Comparison of ENCODE assay signal across 14 mouse cellular contexts in genomic region chr6:37627206-37627605, GRCm38 (mm10).
DNase-seq lines count a peak whose midpoint lies in the region; ATAC-seq lines count a peak whose summit lies in the region.
"Had no signal": no experiment of that assay in that cellular context is flagged by ENCODE, and none has a peak within 500 bp of the region (broad histone marks: within the 10 kb centered on the region; RNA-seq: fewer than 3 reads in every experiment).

No protein-coding gene starts in this region.

- no peaks in the 10 kb centered on the region for H3K9me3 ChIP-seq in kidney, embryonic 14.5 days (ENCODE audit: control insufficient read depth, low read length)
- no peaks in the 10 kb centered on the region for H3K9me3 ChIP-seq in heart, embryonic 11.5 days (replicated peaks; ENCODE audit: control insufficient read depth, low read length)
- H3K9me3 ChIP-seq in liver, embryonic 11.5 days (ENCODE audit: control insufficient read depth, low read length) = peaks cover 3% of the 10 kb centered on the region; the same call in 1 of the 2 replicates
- H3K9me3 ChIP-seq: embryonic facial prominence, embryonic 15.5 days; lung, embryonic 15.5 days had no signal

- H3K4me3 ChIP-seq in kidney, embryonic 14.5 days (ENCODE audit: low read length) = no peak overlapping the region
- H3K4me3 ChIP-seq in heart, embryonic 11.5 days (ENCODE audit: low read depth, low read length) = no peak overlapping the region
- no peak overlapping the region for H3K4me3 ChIP-seq in liver, embryonic 11.5 days (ENCODE audit: low read depth, low read length)
- H3K4me3 ChIP-seq: embryonic facial prominence, embryonic 15.5 days; lung, embryonic 15.5 days had no signal

- no peaks in the 10 kb centered on the region for H3K27me3 ChIP-seq in kidney, embryonic 14.5 days (ENCODE audit: control insufficient read depth, insufficient read depth, low read length)
- no peaks in the 10 kb centered on the region for H3K27me3 ChIP-seq in heart, embryonic 11.5 days (ENCODE audit: control insufficient read depth, insufficient read depth, low read length)
- no peaks in the 10 kb centered on the region for H3K27me3 ChIP-seq in liver, embryonic 11.5 days (replicated peaks; ENCODE audit: control insufficient read depth, insufficient read depth, low read length)
- H3K27me3 ChIP-seq: embryonic facial prominence, embryonic 15.5 days; lung, embryonic 15.5 days had no signal

- WGBS in kidney, embryonic 14.5 days = 73% methylated on average over 5 of the region's 5 CpGs
- WGBS in heart, embryonic 11.5 days (ENCODE audit: insufficient replicate concordance) = 47% methylated on average over 5 of the region's 5 CpGs
- 35% methylated on average over 5 of the region's 5 CpGs for WGBS in liver, embryonic 11.5 days

- no peak for ATAC-seq in kidney, embryonic 14.5 days (ENCODE audit: low FRiP score, low TSS enrichment)
- ATAC-seq in heart, embryonic 11.5 days (replicated peaks; ENCODE audit: insufficient number of reproducible peaks, low FRiP score, low TSS enrichment) = no peak
- ATAC-seq in liver, embryonic 11.5 days (replicated peaks; ENCODE audit: low FRiP score) = peak; percentile 91
- peak; percentile 85 for ATAC-seq in megakaryocyte-erythroid progenitor cell, adult 5-6 weeks (replicated peaks; ENCODE audit: low FRiP score, low TSS enrichment, poor library complexity, severe bottlenecking)

- H3K27ac ChIP-seq in kidney, embryonic 14.5 days (ENCODE audit: low read depth, low read length) = no peak overlapping the region
- H3K27ac ChIP-seq in heart, embryonic 11.5 days (ENCODE audit: low read depth, low read length) = peak overlapping the region; percentile 32; the same call in 1 of the 2 replicates
- 0 out of 2 replicates have a peak overlapping the region, but pooled peaks have one; percentile 8 for H3K27ac ChIP-seq in liver, embryonic 11.5 days (ENCODE audit: low read depth, low read length)
- H3K27ac ChIP-seq: embryonic facial prominence, embryonic 15.5 days; lung, embryonic 15.5 days had no signal

- no peaks in the 10 kb centered on the region for H3K36me3 ChIP-seq in kidney, embryonic 14.5 days (ENCODE audit: control insufficient read depth, insufficient read depth, low read length)
- no peaks in the 10 kb centered on the region for H3K36me3 ChIP-seq in heart, embryonic 11.5 days (ENCODE audit: control insufficient read depth, insufficient read depth, low read length)
- H3K36me3 ChIP-seq in liver, embryonic 11.5 days (ENCODE audit: control insufficient read depth, insufficient read depth, low read length) = no peaks in the 10 kb centered on the region
- H3K36me3 ChIP-seq: embryonic facial prominence, embryonic 15.5 days; lung, embryonic 15.5 days had no signal

- H3K4me1 ChIP-seq in kidney, embryonic 14.5 days (ENCODE audit: control insufficient read depth, insufficient read depth, low read length) = no peaks in the 10 kb centered on the region
- no peaks in the 10 kb centered on the region for H3K4me1 ChIP-seq in heart, embryonic 11.5 days (ENCODE audit: control insufficient read depth, insufficient read depth, low read length)
- H3K4me1 ChIP-seq in liver, embryonic 11.5 days (replicated peaks; ENCODE audit: control insufficient read depth, insufficient read depth, low read length) = peaks cover 10% of the 10 kb centered on the region
- H3K4me1 ChIP-seq: embryonic facial prominence, embryonic 15.5 days had no signal

- H3K9ac ChIP-seq in kidney, embryonic 14.5 days (ENCODE audit: low read depth, low read length) = no peak overlapping the region
- H3K9ac ChIP-seq in heart, embryonic 11.5 days (ENCODE audit: low read depth, low read length) = no peak overlapping the region
- H3K9ac ChIP-seq in liver, embryonic 11.5 days (ENCODE audit: low read depth, low read length) = no peak overlapping the region
- H3K9ac ChIP-seq: embryonic facial prominence, embryonic 15.5 days; lung, embryonic 15.5 days had no signal

- peak; percentile 23 for DNase-seq in kidney, postnatal 10 days
- DNase-seq in liver, embryonic 11.5 days (ENCODE audit: low spot score) = no peak
- DNase-seq in layer of hippocampus, adult 18-20 months (ENCODE audit: low spot score in 2 of 2) = no peak
- no peak for DNase-seq in layer of hippocampus, adult 8-10 months (ENCODE audit: low spot score in 2 of 2)
- DNase-seq in cerebellum, postnatal 4 days (ENCODE audit: low spot score in 2 of 2) = no peak
- DNase-seq: adrenal gland, postnatal 14 days; B cell, adult 2 months; cerebellum, adult 9-11 months; kidney, postnatal 14 days had no signal

- no peak overlapping the region for H3K4me2 ChIP-seq in kidney, embryonic 14.5 days (replicated peaks; ENCODE audit: low read depth, low read length)
- no peak overlapping the region for H3K4me2 ChIP-seq in heart, embryonic 11.5 days
- H3K4me2 ChIP-seq in liver, embryonic 11.5 days = peak overlapping the region; percentile 9; the same call in 1 of the 2 replicates
- H3K4me2 ChIP-seq: embryonic facial prominence, embryonic 15.5 days; lung, embryonic 15.5 days had no signal

Comparison
In these comparisons a context has a peak if more than half of its experiments do, and no peak if none do; other contexts are left out.
1. ATAC-seq: peak in liver, embryonic 11.5 days (single experiment) and megakaryocyte-erythroid progenitor cell, adult 5-6 weeks (single experiment); none in kidney, embryonic 14.5 days (single experiment) and heart, embryonic 11.5 days (single experiment).